ENCODE assay signal across 9 mouse cellular contexts in the genomic region with DNA sequence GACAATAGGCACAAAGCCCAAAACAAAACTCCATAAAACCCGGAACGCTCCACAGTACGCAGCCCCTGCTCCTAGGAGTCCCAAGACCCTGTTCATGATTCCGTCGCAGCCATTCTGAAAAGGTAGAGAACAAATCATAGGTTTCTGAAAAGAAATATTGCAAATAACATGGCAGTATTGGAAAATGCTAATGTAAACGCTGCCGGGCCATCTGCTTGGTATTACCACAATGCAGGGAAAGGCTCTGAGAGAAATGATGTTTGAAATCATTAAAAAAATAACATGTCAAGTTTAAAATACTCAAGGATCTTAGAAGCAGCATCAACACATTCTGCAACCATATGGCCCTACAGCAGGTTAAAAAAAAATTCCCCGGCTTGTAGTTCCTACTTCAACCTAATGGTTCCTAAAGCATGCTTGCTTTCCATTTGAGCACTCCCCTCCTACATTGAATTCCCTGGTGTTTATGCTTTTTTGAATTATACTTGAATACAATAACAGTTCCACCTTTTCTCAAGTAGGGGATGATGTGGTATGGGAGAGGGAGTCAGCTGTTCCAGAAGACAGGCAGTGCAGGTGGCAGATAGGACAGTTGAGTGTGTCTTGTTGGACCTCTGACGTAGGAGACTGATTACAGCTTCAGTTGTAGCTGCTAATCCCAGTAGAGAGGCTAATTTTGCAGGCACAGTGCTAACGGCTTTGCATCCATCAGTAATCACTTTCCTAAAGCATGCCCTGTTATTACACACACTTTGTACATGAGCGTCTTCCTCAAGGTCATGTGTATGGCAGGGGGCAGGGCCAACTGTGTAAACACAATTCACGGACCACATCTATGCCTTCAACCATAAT.
DNase-seq lines count a peak whose midpoint lies in the region; ATAC-seq and TF ChIP-seq lines count a peak whose summit lies in the region.
"Had no signal": no experiment of that assay in that cellular context is flagged by ENCODE, and none has a peak within 500 bp of the region (broad histone marks: within the 10 kb centered on the region; RNA-seq: fewer than 3 reads in every experiment).

No protein-coding gene starts in this region.

- peak; percentile 54 for TF ChIP-seq CTCF in layer of hippocampus, adult 2 months (conservative IDR thresholded peaks at IDR 0.05)

- peak overlapping the region; percentile 83 for H3K27ac ChIP-seq in forebrain, embryonic 16.5 days (ENCODE audit: low read length)
- H3K27ac ChIP-seq in layer of hippocampus, adult 2 months: peak overlapping the region; percentile 71; the same call in 1 of the 2 replicates
- peak overlapping the region; percentile 84 for H3K27ac ChIP-seq in neural tube, embryonic 13.5 days (replicated peaks)
- H3K27ac ChIP-seq: liver, embryonic 12.5 days had no signal

- no peaks in the 10 kb centered on the region for H3K9me3 ChIP-seq in forebrain, embryonic 16.5 days (ENCODE audit: control insufficient read depth, low read length)
- no peaks in the 10 kb centered on the region for H3K9me3 ChIP-seq in neural tube, embryonic 13.5 days
- H3K9me3 ChIP-seq: liver, embryonic 12.5 days had no signal

- peak; percentile 69 for ATAC-seq in forebrain, embryonic 16.5 days
- ATAC-seq in neural tube, embryonic 13.5 days (ENCODE audit: low read depth): no peak; the same call in 1 of the 2 replicates
- ATAC-seq: liver, embryonic 12.5 days had no signal

- no peak overlapping the region for H3K9ac ChIP-seq in forebrain, embryonic 16.5 days (replicated peaks; ENCODE audit: low read depth, low read length)
- peak overlapping the region; percentile 47 for H3K9ac ChIP-seq in neural tube, embryonic 13.5 days
- H3K9ac ChIP-seq: heart, embryonic 12.5 days; liver, embryonic 12.5 days had no signal

- no peaks in the 10 kb centered on the region for H3K36me3 ChIP-seq in forebrain, embryonic 16.5 days (ENCODE audit: control insufficient read depth, insufficient read depth)
- no peaks in the 10 kb centered on the region for H3K36me3 ChIP-seq in neural tube, embryonic 13.5 days
- H3K36me3 ChIP-seq: heart, embryonic 12.5 days; liver, embryonic 12.5 days had no signal

- intact Hi-C loops in left cerebral cortex, postnatal 14 days (cut with DNase I): no loop called here

- no peak overlapping the region for H3K4me3 ChIP-seq in forebrain, embryonic 16.5 days (replicated peaks; ENCODE audit: low read length)
- H3K4me3 ChIP-seq in layer of hippocampus, adult 2 months: no peak overlapping the region
- no peak overlapping the region for H3K4me3 ChIP-seq in neural tube, embryonic 13.5 days
- H3K4me3 ChIP-seq: heart, embryonic 12.5 days; liver, embryonic 12.5 days had no signal

- WGBS in forebrain, embryonic 16.5 days: 47% methylated on average over 12 of the region's 12 CpGs
- WGBS in neural tube, embryonic 13.5 days: 38% methylated on average over 12 of the region's 12 CpGs

- peaks cover 23% of the 10 kb centered on the region for H3K4me1 ChIP-seq in forebrain, embryonic 16.5 days (replicated peaks; ENCODE audit: control insufficient read depth, insufficient read depth, low read length)
- peaks cover 39% of the 10 kb centered on the region for H3K4me1 ChIP-seq in neural tube, embryonic 13.5 days (replicated peaks)
- H3K4me1 ChIP-seq: liver, embryonic 12.5 days had no signal

- H3K4me2 ChIP-seq in forebrain, embryonic 16.5 days (ENCODE audit: low read length): peak overlapping the region; percentile 10; the same call in 1 of the 2 replicates
- H3K4me2 ChIP-seq in neural tube, embryonic 13.5 days: peak overlapping the region; percentile 25; the same call in 1 of the 2 replicates
- H3K4me2 ChIP-seq: heart, embryonic 12.5 days; liver, embryonic 12.5 days had no signal

- H3K27me3 ChIP-seq in forebrain, embryonic 16.5 days (replicated peaks; ENCODE audit: control insufficient read depth, insufficient read depth, low read length): no peaks in the 10 kb centered on the region
- H3K27me3 ChIP-seq in neural tube, embryonic 13.5 days: no peaks in the 10 kb centered on the region
- H3K27me3 ChIP-seq: heart, embryonic 12.5 days; liver, embryonic 12.5 days had no signal

- DNase-seq in left cerebral cortex, postnatal 14 days (ENCODE audit: low spot score in 2 of 2): peak; percentile 29 to 35
- DNase-seq in left cerebral cortex, adult 18-20 months (ENCODE audit: low spot score in 2 of 2): no peak
- peak; percentile 36 to 60 for DNase-seq in layer of hippocampus, adult 2 months (ENCODE audit: low spot score in 2 of 2)
- DNase-seq in spleen, postnatal 36 days (ENCODE audit: low spot score in 2 of 2): no peak
- DNase-seq in cerebellum, adult 9-10 months: no peak

Comparison
In these comparisons a context has a peak if more than half of its experiments do, and no peak if none do; other contexts are left out.
1. DNase-seq: peak in left cerebral cortex, postnatal 14 days (2 of 2) and layer of hippocampus, adult 2 months (2 of 2); none in left cerebral cortex, adult 18-20 months (0 of 2), spleen, postnatal 36 days (0 of 2) and cerebellum, adult 9-10 months (single experiment).
2. Peak in every context shown above with its lines, with median percentiles within 50 percentile points of each other: H3K27ac ChIP-seq.